Mouse (Mus musculus) olfactory bulb, adult 2 months (tissue): ENCODE measurements around the gene Tram2.

ENCODE experiments used
- CTCF ChIP-seq: fragments of 200-500 bp; IDR thresholded peaks from 2 replicates; pipeline ENCODE4 v1.5.1; 2012; ENCODE audit warnings: low read depth, mild to moderate bottlenecking, low read length, moderate library complexity; ENCODE audit not compliant: insufficient read depth
- POLR2A ChIP-seq: fragments of 200-500 bp; IDR thresholded peaks from 2 replicates; pipeline ENCODE4 v1.6.1; 2012; ENCODE audit warnings: mild to moderate bottlenecking, low read depth, low read length, moderate library complexity; ENCODE audit not compliant: insufficient read depth

GRCm38 (mm10) chr1:21101221-21102006 lies 22.4 kb upstream of the Tram2 start:
- TF ChIP-seq POLR2A (no peak), CTCF (peak; percentile 48; the same call in 1 of the 2 replicates)
